Mouse (Mus musculus): ENCODE measurements around the gene Vnn1. TPM values are rescaled to one million over a fixed set of nuclear protein-coding genes. Genes with fewer than 3 reads are reported as not detected.
A peak's percentile ranks its signal among the peaks of the same experiment; 100 is the strongest.

Gene Vnn1
- polyA plus RNA-seq (2014; fragmentation: Nextera tagmentation; extraction: Ambion mirVana): 1.3 and 1.4 TPM in 2 replicates

DNA sequence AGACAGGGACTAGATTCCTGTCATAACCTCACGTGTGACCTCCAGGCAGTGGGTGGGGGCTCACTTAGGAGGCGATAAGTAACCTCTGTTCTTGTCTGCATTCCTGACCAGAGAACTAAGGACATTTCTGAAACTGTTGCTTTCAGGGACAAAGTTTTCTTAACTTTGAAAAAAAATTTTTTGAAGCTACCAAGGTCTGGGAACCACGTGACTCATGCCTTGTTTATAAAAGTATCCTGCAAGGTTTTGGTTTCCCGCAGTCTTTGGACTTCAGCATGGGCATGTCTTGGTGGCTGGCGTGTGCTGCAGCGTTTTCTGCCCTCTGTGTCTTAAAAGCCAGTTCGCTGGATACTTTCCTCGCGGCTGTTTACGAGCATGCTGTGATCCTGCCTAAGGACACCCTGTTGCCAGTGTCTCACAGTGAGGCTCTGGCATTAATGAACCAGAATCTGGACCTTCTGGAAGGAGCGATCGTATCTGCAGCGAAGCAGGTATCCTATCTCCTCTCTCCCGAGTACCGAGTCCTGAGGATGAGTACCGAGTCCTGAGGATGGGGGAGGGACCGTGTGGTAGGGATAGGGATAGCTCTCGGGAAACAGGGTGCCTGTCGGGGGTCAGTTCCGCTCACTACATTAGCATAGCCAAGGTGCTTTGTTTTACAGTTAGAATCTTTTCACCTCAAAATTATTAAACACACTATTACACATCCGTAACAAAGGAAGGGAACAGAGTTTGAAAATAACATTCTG is at the start of gene Vnn1:
Vnn1 (plus strand) TSS at position 88 of the 749 bp plus-strand sequence.
- H3K9me3 ChIP-seq (ENCODE audit: control insufficient read depth, low read length): 0 out of 2 replicates have a peak, but pooled peaks cover 2% of the 10 kb centered on the region
- peak within 1 kb of the TSS; percentile 60 for H3K4me2 ChIP-seq
- no peak for ATAC-seq (replicated peaks; ENCODE audit: low FRiP score)
- DNase-seq (ENCODE audit: low spot score): no peak
- 25% methylated on average over 21 of the region's 21 CpGs for WGBS
- H3K36me3 ChIP-seq (ENCODE audit: control insufficient read depth, insufficient read depth, low read length): no peaks in the 10 kb centered on the region
- H3K4me3 ChIP-seq (ENCODE audit: low read depth, low read length): peak within 1 kb of the TSS; percentile 28
- H3K27ac ChIP-seq (ENCODE audit: low read depth, low read length): no peak within 1 kb of the TSS
- H3K4me1 ChIP-seq (replicated peaks; ENCODE audit: control insufficient read depth, insufficient read depth, low read length): no peaks in the 10 kb centered on the region
- H3K27me3 ChIP-seq (replicated peaks; ENCODE audit: control insufficient read depth, insufficient read depth, low read length): no peaks in the 10 kb centered on the region
- H3K9ac ChIP-seq (ENCODE audit: low read depth, low read length): no peak within 1 kb of the TSS

DNA sequence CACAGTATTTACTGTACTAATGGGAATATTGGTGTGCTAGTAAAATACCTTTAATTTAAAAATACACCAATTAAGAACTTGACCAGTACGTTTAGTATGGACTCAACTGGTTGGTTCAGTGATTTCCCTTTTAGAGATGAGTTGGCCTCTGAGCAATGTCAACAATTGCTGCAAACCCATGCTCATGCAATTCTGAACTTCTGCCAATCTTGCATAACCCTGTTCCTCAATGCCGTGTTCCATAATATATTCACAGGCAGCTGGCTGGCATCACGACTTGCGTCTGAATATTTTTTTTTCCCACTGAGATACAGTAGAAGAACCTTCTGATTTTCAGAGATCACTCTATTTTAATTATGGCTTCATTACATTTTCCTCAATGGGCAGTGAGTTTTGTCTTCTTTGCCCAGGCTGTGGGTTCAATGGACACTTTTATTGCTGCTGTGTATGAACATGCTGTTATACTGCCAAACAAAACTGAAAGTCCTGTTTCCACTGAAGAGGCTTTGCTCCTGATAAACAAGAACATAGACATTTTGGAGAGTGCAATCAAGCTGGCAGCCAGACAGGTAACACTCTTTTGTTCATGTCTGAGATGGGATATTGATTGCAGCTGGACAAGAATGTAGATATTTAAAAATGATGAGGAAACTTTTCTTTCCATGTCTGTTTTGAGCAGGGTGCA is 43.1 kb upstream of the Vnn1 start, which contains the start of gene Vnn3:
Vnn3 (plus strand) TSS at position 235 of the 685 bp plus-strand sequence.
- ATAC-seq (replicated peaks; ENCODE audit: low FRiP score) (no peak), DNase-seq (ENCODE audit: low spot score) (no peak)
- WGBS: 87% methylated on average over 4 of the region's 4 CpGs
- Histone ChIP-seq H3K9me3 (ENCODE audit: control insufficient read depth, low read length) (no peaks in the 10 kb centered on the region), H3K4me1 (replicated peaks; ENCODE audit: control insufficient read depth, insufficient read depth, low read length) (no peaks in the 10 kb centered on the region), H3K9ac (ENCODE audit: low read depth, low read length) (no peak within 1 kb of the TSS), H3K36me3 (ENCODE audit: control insufficient read depth, insufficient read depth, low read length) (no peaks in the 10 kb centered on the region), H3K27me3 (replicated peaks; ENCODE audit: control insufficient read depth, insufficient read depth, low read length) (no peaks in the 10 kb centered on the region), H3K4me3 (ENCODE audit: low read depth, low read length) (no peak within 1 kb of the TSS), H3K27ac (ENCODE audit: low read depth, low read length) (no peak within 1 kb of the TSS), H3K4me2 (no peak within 1 kb of the TSS)

DNA sequence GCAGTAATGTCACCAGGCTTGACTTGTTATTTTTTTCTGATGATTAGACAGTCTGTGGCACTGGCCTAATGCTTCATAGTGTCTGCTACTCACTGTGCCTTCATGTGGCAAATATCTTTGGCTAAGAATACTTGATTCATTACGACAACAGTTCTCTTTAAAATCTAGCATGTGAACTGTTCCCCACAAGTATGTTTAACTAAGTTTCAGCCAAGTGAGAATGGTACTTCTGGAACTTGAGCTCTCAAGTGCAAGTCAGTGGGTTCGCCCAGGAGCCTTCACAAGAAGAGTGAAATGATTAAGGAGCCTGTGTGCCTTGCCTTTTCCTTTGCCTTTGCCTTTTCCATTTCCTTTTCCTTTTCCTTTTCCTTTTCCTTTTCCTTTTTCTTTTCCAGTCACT is 42.4 kb upstream of the Vnn1 start:
- ATAC-seq (replicated peaks; ENCODE audit: low FRiP score): no peak
- H3K36me3 ChIP-seq (ENCODE audit: control insufficient read depth, insufficient read depth, low read length): no peaks in the 10 kb centered on the region
- WGBS: 80% methylated on average over 2 of the region's 2 CpGs
- no peak overlapping the region for H3K4me3 ChIP-seq (ENCODE audit: low read depth, low read length)
- no peak overlapping the region for H3K4me2 ChIP-seq
- no peak for DNase-seq (ENCODE audit: low spot score)
- H3K9ac ChIP-seq (ENCODE audit: low read depth, low read length): no peak overlapping the region
- no peaks in the 10 kb centered on the region for H3K4me1 ChIP-seq (replicated peaks; ENCODE audit: control insufficient read depth, insufficient read depth, low read length)
- no peaks in the 10 kb centered on the region for H3K27me3 ChIP-seq (replicated peaks; ENCODE audit: control insufficient read depth, insufficient read depth, low read length)
- no peak overlapping the region for H3K27ac ChIP-seq (ENCODE audit: low read depth, low read length)
- no peaks in the 10 kb centered on the region for H3K9me3 ChIP-seq (ENCODE audit: control insufficient read depth, low read length)

DNA sequence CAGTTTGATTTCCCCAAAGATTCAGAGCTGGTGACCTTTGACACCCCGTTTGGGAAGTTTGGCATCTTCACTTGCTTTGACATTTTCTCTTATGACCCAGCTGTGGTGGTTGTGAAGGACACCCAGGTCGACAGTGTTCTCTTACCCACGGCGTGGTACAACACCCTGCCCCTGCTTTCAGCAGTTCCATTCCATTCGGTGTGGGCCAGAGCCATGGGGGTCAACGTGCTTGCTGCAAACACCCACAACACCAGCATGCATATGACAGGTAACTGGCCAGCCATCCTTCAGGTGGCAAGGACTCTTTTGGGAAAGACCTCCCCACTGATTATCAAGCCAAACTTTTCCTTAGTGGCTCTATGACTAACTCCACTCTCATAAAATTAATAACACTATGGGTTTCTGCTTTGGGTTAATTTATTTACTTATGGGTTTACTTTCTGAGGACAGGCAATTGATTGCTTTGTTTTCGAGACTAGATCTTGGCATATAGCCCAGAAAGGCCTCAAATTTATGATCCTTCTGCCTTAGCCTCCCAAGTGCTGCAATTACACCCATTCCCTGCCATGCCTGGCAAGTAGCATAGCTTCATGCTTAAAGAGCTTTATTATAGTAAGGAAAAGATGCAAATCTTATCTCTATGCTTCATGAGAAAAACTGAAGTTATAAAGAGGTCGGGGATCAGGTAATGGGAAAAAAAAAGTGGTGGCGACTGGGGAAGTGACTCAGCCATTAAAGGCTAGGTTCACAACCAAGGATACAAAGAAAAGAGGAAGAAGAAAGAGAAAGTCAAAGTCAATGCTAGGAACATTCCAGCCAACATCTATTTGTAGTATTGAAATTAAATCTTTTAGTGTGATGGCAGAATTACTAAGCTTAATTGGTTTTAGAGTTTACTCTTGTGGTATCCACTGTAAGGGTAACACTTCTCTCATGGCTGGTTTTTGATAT is 29.9 kb upstream of the Vnn1 start:
- WGBS: 73% methylated on average over 9 of the region's 9 CpGs
- Histone ChIP-seq H3K36me3 (ENCODE audit: control insufficient read depth, insufficient read depth, low read length) (no peaks in the 10 kb centered on the region), H3K4me1 (replicated peaks; ENCODE audit: control insufficient read depth, insufficient read depth, low read length) (no peaks in the 10 kb centered on the region), H3K4me2 (no peak overlapping the region), H3K9ac (ENCODE audit: low read depth, low read length) (no peak overlapping the region), H3K4me3 (ENCODE audit: low read depth, low read length) (no peak overlapping the region), H3K9me3 (ENCODE audit: control insufficient read depth, low read length) (peaks cover 7% of the 10 kb centered on the region), H3K27me3 (replicated peaks; ENCODE audit: control insufficient read depth, insufficient read depth, low read length) (no peaks in the 10 kb centered on the region), H3K27ac (ENCODE audit: low read depth, low read length) (no peak overlapping the region)
- ATAC-seq (replicated peaks; ENCODE audit: low FRiP score): no peak
- DNase-seq (ENCODE audit: low spot score): no peak

DNA sequence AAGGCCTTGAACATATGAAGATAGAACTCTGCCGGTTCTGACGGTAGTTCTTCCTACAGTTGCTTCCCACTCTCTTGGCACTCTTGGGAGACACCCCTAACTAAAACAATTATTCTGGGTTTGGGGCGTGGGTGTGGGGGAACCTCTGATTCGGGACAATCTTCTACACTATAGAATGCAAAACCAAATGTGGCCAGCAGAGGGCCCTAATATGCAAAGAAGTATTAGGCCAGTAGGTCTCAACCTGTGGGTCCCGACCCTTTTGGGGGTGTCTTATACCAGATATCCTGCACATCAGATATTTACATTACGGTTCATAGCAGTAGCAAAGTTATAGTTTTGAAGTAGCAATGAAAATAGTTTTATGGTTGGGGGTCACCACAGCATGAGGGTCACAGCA is 13.8 kb upstream of the Vnn1 start:
- no peaks in the 10 kb centered on the region for H3K9me3 ChIP-seq (ENCODE audit: control insufficient read depth, low read length)
- WGBS: 83% methylated on average over 6 of the region's 6 CpGs
- DNase-seq (ENCODE audit: low spot score): no peak
- no peak overlapping the region for H3K9ac ChIP-seq (ENCODE audit: low read depth, low read length)
- no peak overlapping the region for H3K4me3 ChIP-seq (ENCODE audit: low read depth, low read length)
- no peak overlapping the region for H3K4me2 ChIP-seq
- H3K27me3 ChIP-seq (replicated peaks; ENCODE audit: control insufficient read depth, insufficient read depth, low read length): no peaks in the 10 kb centered on the region
- ATAC-seq (replicated peaks; ENCODE audit: low FRiP score): no peak
- H3K4me1 ChIP-seq (replicated peaks; ENCODE audit: control insufficient read depth, insufficient read depth, low read length): no peaks in the 10 kb centered on the region
- H3K36me3 ChIP-seq (ENCODE audit: control insufficient read depth, insufficient read depth, low read length): no peaks in the 10 kb centered on the region
- H3K27ac ChIP-seq (ENCODE audit: low read depth, low read length): no peak overlapping the region

DNA sequence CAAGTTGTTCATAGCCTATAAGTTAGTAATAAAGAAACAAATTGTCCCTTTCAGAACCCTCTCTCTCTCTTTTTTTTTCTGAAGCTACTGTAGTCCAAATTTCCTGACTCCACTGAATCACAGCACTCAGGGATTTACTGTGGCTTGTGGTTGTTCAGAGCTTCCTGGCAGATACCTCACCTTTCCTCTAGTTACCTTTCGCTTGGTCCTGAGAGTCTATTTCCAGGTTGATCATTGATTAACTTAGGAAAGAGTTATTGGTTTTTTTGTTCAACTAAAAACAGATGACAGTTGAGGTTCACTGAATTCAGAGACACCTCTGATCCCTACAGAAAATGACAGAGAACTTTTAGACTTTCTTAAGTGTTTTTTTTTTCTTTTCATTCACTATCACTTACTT is 9.6 kb upstream of the Vnn1 start:
- Histone ChIP-seq H3K36me3 (ENCODE audit: control insufficient read depth, insufficient read depth, low read length) (no peaks in the 10 kb centered on the region), H3K9ac (ENCODE audit: low read depth, low read length) (no peak overlapping the region), H3K27me3 (replicated peaks; ENCODE audit: control insufficient read depth, insufficient read depth, low read length) (no peaks in the 10 kb centered on the region), H3K27ac (ENCODE audit: low read depth, low read length) (no peak overlapping the region), H3K4me1 (replicated peaks; ENCODE audit: control insufficient read depth, insufficient read depth, low read length) (no peaks in the 10 kb centered on the region), H3K4me3 (ENCODE audit: low read depth, low read length) (no peak overlapping the region), H3K9me3 (ENCODE audit: control insufficient read depth, low read length) (no peaks in the 10 kb centered on the region), H3K4me2 (no peak overlapping the region)
- DNase-seq (ENCODE audit: low spot score): no peak
- ATAC-seq (replicated peaks; ENCODE audit: low FRiP score): no peak
- WGBS: 75% methylated on average over 1 of the region's 1 CpGs

DNA sequence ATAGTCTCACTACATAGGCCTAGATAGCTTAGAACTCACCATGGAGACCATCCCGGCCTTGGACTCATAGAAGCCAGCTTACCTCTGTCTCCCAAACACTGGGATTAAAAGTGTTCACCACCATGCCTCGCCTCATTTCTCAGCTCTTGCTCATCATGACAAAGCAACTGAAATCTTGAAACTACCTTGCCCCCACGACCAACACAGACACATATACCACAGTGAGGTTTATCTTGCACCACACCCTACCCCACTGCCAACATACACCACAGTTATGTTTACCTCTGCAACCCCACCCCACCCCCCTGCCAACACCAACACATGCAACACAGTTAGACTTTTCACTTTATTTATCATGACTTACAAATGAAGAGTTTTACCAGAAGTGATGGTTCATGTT is 8.4 kb upstream of the Vnn1 start:
- no peak overlapping the region for H3K4me3 ChIP-seq (ENCODE audit: low read depth, low read length)
- DNase-seq (ENCODE audit: low spot score): no peak
- no peak overlapping the region for H3K9ac ChIP-seq (ENCODE audit: low read depth, low read length)
- no peaks in the 10 kb centered on the region for H3K27me3 ChIP-seq (replicated peaks; ENCODE audit: control insufficient read depth, insufficient read depth, low read length)
- WGBS: 68% methylated on average over 3 of the region's 3 CpGs
- no peak for ATAC-seq (replicated peaks; ENCODE audit: low FRiP score)
- no peak overlapping the region for H3K27ac ChIP-seq (ENCODE audit: low read depth, low read length)
- H3K36me3 ChIP-seq (ENCODE audit: control insufficient read depth, insufficient read depth, low read length): no peaks in the 10 kb centered on the region
- H3K9me3 ChIP-seq (ENCODE audit: control insufficient read depth, low read length): no peaks in the 10 kb centered on the region
- no peak overlapping the region for H3K4me2 ChIP-seq
- no peaks in the 10 kb centered on the region for H3K4me1 ChIP-seq (replicated peaks; ENCODE audit: control insufficient read depth, insufficient read depth, low read length)

DNA sequence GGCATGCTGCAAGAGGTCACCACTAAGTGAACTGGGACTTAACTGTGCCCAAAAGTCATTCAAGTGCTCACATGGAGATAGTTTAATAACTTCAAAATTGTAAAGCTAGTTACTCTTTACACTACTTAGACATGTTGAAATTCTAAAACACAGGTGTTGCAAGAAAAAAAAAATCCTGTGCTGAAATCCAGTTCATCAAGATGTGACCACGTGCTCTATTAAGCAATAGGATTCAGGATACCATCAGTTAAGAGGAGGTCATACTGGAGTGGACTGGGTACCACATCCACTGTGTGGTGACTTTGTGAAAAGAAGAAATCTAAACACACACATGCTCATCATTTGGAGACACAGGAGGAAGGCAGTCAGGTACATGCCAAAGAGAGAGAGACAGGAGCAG is 1.5 kb upstream of the Vnn1 start:
- no peaks in the 10 kb centered on the region for H3K27me3 ChIP-seq (replicated peaks; ENCODE audit: control insufficient read depth, insufficient read depth, low read length)
- H3K4me2 ChIP-seq: no peak overlapping the region
- no peaks in the 10 kb centered on the region for H3K4me1 ChIP-seq (replicated peaks; ENCODE audit: control insufficient read depth, insufficient read depth, low read length)
- no peaks in the 10 kb centered on the region for H3K36me3 ChIP-seq (ENCODE audit: control insufficient read depth, insufficient read depth, low read length)
- H3K4me3 ChIP-seq (ENCODE audit: low read depth, low read length): no peak overlapping the region
- no peak overlapping the region for H3K9ac ChIP-seq (ENCODE audit: low read depth, low read length)
- H3K27ac ChIP-seq (ENCODE audit: low read depth, low read length): no peak overlapping the region
- H3K9me3 ChIP-seq (ENCODE audit: control insufficient read depth, low read length): 0 out of 2 replicates have a peak, but pooled peaks cover 2% of the 10 kb centered on the region
- 76% methylated on average over 1 of the region's 1 CpGs for WGBS
- no peak for ATAC-seq (replicated peaks; ENCODE audit: low FRiP score)
- no peak for DNase-seq (ENCODE audit: low spot score)
